Mouse (Mus musculus) gastrocnemius, postnatal 25 days (tissue): ENCODE results near the gene Dctn2. TPM values are rescaled to one million over a fixed set of nuclear protein-coding genes. Genes with fewer than 3 reads are reported as not detected.
"Not testable (repeated sequence)": the region's sequence is repeated elsewhere in the genome, so short reads cannot be mapped to it uniquely, and the experiment has no call there.

ENCODE experiments used
- DNase-seq: peaks from one replicate; pipeline ENCODE4 v3.0.0; 2022
- total RNA-seq, 2 experiments: library from RNA; stranded (reverse); gene quantifications; 1 replicate in 1 of 2; 2 replicates in 1 of 2; pipeline ENCODE4 v1.2.3; 2021

Gene Dctn2
- total RNA-seq, 2 experiments from 2014 or later, result 88.3 to 90.8 TPM

- DNase-seq, result peak; percentile 91
Measured at GRCm38 (mm10) chr10:127288800-127289572, 22.8 kb downstream of the Dctn2 start, which contains the start of gene Mbd6. TSS of gene Mbd6 (minus strand) at chr10:127289018.

GRCm38 (mm10) chr10:127289573-127290191 is 23.5 kb downstream of the Dctn2 start:
- DNase-seq, result peak; percentile 65

- peak; percentile 100 for DNase-seq
Measured at GRCm38 (mm10) chr10:127290307-127290929, 24.2 kb downstream of the Dctn2 start.

- peak; percentile 65 for DNase-seq
Measured at GRCm38 (mm10) chr10:127290930-127291880, 25.0 kb downstream of the Dctn2 start.

- DNase-seq, result no peak
Measured at GRCm38 (mm10) chr10:127291881-127292638, 25.9 kb downstream of the Dctn2 start.

GRCm38 (mm10) chr10:127292987-127293538 is 26.9 kb downstream of the Dctn2 start:
- peak; percentile 77 for DNase-seq

- no peak for DNase-seq
Measured at GRCm38 (mm10) chr10:127293590-127294113, 27.5 kb downstream of the Dctn2 start.

- no peak for DNase-seq
Measured at GRCm38 (mm10) chr10:127294895-127295510, 28.8 kb downstream of the Dctn2 start.

GRCm38 (mm10) chr10:127295986-127296794 is 30.0 kb downstream of the Dctn2 start:
- DNase-seq, result no peak

GRCm38 (mm10) chr10:127297015-127297871 is 31.1 kb downstream of the Dctn2 start:
- no peak for DNase-seq

- no peak for DNase-seq
Measured at GRCm38 (mm10) chr10:127300361-127300760, 34.2 kb downstream of the Dctn2 start.

- DNase-seq, result no peak
Measured at GRCm38 (mm10) chr10:127303136-127303535, 37.0 kb downstream of the Dctn2 start.

- DNase-seq, result not testable (repeated sequence)
Measured at GRCm38 (mm10) chr10:127309167-127309566, 43.0 kb downstream of the Dctn2 start.

- DNase-seq, result no peak
Measured at GRCm38 (mm10) chr10:127310523-127311475, 44.6 kb downstream of the Dctn2 start.

GRCm38 (mm10) chr10:127311476-127312355 is 45.5 kb downstream of the Dctn2 start, which contains the start of gene Mars:
TSS of gene Mars (minus strand) at chr10:127311786.
- DNase-seq, result peak; percentile 92

GRCm38 (mm10) chr10:127312356-127312676 is 46.1 kb downstream of the Dctn2 start:
- peak; percentile 75 for DNase-seq
